Mouse (Mus musculus): ENCODE measurements at regions not wholly inside any gene's neighbourhood (a gene's known extent, or its start where the extent isn't known, plus 50 kb on each side); places are given as distances from the start of the nearest gene placed in this dataset.

DNA sequence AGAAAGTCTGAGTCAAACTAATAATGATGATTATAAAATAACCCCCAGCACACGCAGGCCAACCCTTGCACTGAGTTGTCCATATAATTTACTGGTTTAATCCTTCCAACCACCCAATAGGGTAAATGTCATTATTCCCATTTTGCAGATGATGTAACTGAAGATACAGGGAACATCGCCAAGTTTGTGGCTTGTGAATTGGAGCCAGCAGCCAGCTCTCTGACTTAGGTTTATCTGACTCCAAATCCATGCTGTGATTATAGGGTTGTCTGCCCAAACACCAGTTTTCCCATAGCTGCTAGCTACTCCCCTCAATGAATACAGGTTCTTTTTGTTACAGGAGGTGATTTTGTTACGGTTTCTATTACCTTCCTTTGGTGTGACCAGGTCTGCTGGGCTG is 451.3 kb upstream of the Jarid2 start:
- no peak for TF ChIP-seq CTCF (IDR thresholded peaks at IDR 0.05; ENCODE audit: insufficient read depth, low read length)
- TF ChIP-seq POLR2A (IDR thresholded peaks at IDR 0.05; ENCODE audit: borderline replicate concordance, extremely low read depth, low read depth, low read length) = no peak

Measured in lung, adult 2 months (tissue).